Mouse (Mus musculus): Measurements from ENCODE around the gene Mpc1. TPM values are rescaled to one million over a fixed set of nuclear protein-coding genes. Genes with fewer than 3 reads are reported as not detected.
"Not testable (repeated sequence)": the region's sequence is repeated elsewhere in the genome, so short reads cannot be mapped to it uniquely, and the experiment has no call there.

Gene Mpc1
- total and polyA plus RNA-seq, 2 experiments from 2014 or later, result 306 to 494 TPM

GRCm38 (mm10) chr17:8254268-8254667 lies 28.4 kb upstream of the Mpc1 start:
- no peaks in the 10 kb centered on the region for H3K27me3 ChIP-seq (ENCODE audit: insufficient read depth, low read length)
- H3K4me3 ChIP-seq (ENCODE audit: low read depth, low read length), result no peak overlapping the region
- no peak for TF ChIP-seq CTCF (IDR thresholded peaks at IDR 0.05)
- H3K9ac ChIP-seq (replicated peaks; ENCODE audit: low read length, poor library complexity, severe bottlenecking), result no peak overlapping the region
- H3K4me1 ChIP-seq (ENCODE audit: insufficient read depth, low read length), result no peaks in the 10 kb centered on the region
- no peak overlapping the region for H3K27ac ChIP-seq (ENCODE audit: low read depth, low read length)
- H3K9me3 ChIP-seq (ENCODE audit: low read length), result no peaks in the 10 kb centered on the region
- H3K4me2 ChIP-seq (ENCODE audit: low read depth, low read length, poor library complexity, severe bottlenecking), result no peak overlapping the region
- no peaks in the 10 kb centered on the region for H3K36me3 ChIP-seq (ENCODE audit: insufficient read depth, low read length)
- DNase-seq (ENCODE audit: low spot score) (no peak), ATAC-seq (ENCODE audit: low FRiP score) (no peak)

- TF ChIP-seq CTCF (IDR thresholded peaks at IDR 0.05), result no peak
- H3K9ac ChIP-seq (replicated peaks; ENCODE audit: low read length, poor library complexity, severe bottlenecking), result no peak overlapping the region
- no peak overlapping the region for H3K4me3 ChIP-seq (ENCODE audit: low read depth, low read length)
- DNase-seq (ENCODE audit: low spot score), result no peak
- no peaks in the 10 kb centered on the region for H3K27me3 ChIP-seq (ENCODE audit: insufficient read depth, low read length)
- no peak overlapping the region for H3K4me2 ChIP-seq (ENCODE audit: low read depth, low read length, poor library complexity, severe bottlenecking)
- H3K9me3 ChIP-seq (ENCODE audit: low read length), result no peaks in the 10 kb centered on the region
- no peaks in the 10 kb centered on the region for H3K36me3 ChIP-seq (ENCODE audit: insufficient read depth, low read length)
- H3K27ac ChIP-seq (ENCODE audit: low read depth, low read length), result no peak overlapping the region
- ATAC-seq (ENCODE audit: low FRiP score), result no peak
- 68% methylated on average over 3 of the region's 3 CpGs for WGBS
- no peaks in the 10 kb centered on the region for H3K4me1 ChIP-seq (ENCODE audit: insufficient read depth, low read length)
These were observed 27.8 kb upstream of the Mpc1 start for GRCm38 (mm10) chr17:8254914-8255313.

- no peak for ATAC-seq (ENCODE audit: low FRiP score)
- 83% methylated on average over 6 of the region's 6 CpGs for WGBS
These were observed 27.1 kb upstream of the Mpc1 start for GRCm38 (mm10) chr17:8255583-8255982.

GRCm38 (mm10) chr17:8256982-8257381 lies 25.7 kb upstream of the Mpc1 start:
- no peak overlapping the region for H3K4me2 ChIP-seq (ENCODE audit: low read depth, low read length, poor library complexity, severe bottlenecking)
- no peaks in the 10 kb centered on the region for H3K9me3 ChIP-seq (ENCODE audit: low read length)
- 75% methylated on average over 8 of the region's 8 CpGs for WGBS
- no peak overlapping the region for H3K27ac ChIP-seq (ENCODE audit: low read depth, low read length)
- H3K27me3 ChIP-seq (ENCODE audit: insufficient read depth, low read length), result no peaks in the 10 kb centered on the region
- no peaks in the 10 kb centered on the region for H3K36me3 ChIP-seq (ENCODE audit: insufficient read depth, low read length)
- no peak overlapping the region for H3K4me3 ChIP-seq (ENCODE audit: low read depth, low read length)
- peak; percentile 29 for TF ChIP-seq CTCF (IDR thresholded peaks at IDR 0.05)
- no peak overlapping the region for H3K9ac ChIP-seq (replicated peaks; ENCODE audit: low read length, poor library complexity, severe bottlenecking)
- no peak for DNase-seq (ENCODE audit: low spot score)
- H3K4me1 ChIP-seq (ENCODE audit: insufficient read depth, low read length), result no peaks in the 10 kb centered on the region
- ATAC-seq (ENCODE audit: low FRiP score), result no peak

More at GRCm38 (mm10) chr17:8255583-8255982, 27.1 kb upstream of the Mpc1 start:
- no peak for DNase-seq (ENCODE audit: low spot score)
- no peaks in the 10 kb centered on the region for H3K9me3 ChIP-seq (ENCODE audit: low read length)
- H3K27me3 ChIP-seq (ENCODE audit: insufficient read depth, low read length), result no peaks in the 10 kb centered on the region
- H3K4me2 ChIP-seq (ENCODE audit: low read depth, low read length, poor library complexity, severe bottlenecking), result no peak overlapping the region
- H3K4me1 ChIP-seq (ENCODE audit: insufficient read depth, low read length), result no peaks in the 10 kb centered on the region
- no peak for TF ChIP-seq CTCF (IDR thresholded peaks at IDR 0.05)
- no peak overlapping the region for H3K9ac ChIP-seq (replicated peaks; ENCODE audit: low read length, poor library complexity, severe bottlenecking)
- H3K36me3 ChIP-seq (ENCODE audit: insufficient read depth, low read length), result no peaks in the 10 kb centered on the region
- H3K4me3 ChIP-seq (ENCODE audit: low read depth, low read length), result no peak overlapping the region
- H3K27ac ChIP-seq (ENCODE audit: low read depth, low read length), result no peak overlapping the region

- not testable (repeated sequence) for H3K4me3 ChIP-seq (ENCODE audit: low read depth, low read length); ATAC-seq (ENCODE audit: low FRiP score); H3K9ac ChIP-seq (replicated peaks; ENCODE audit: low read length, poor library complexity, severe bottlenecking); H3K4me1 ChIP-seq (ENCODE audit: insufficient read depth, low read length); H3K27me3 ChIP-seq (ENCODE audit: insufficient read depth, low read length); H3K9me3 ChIP-seq (ENCODE audit: low read length); H3K27ac ChIP-seq (ENCODE audit: low read depth, low read length); H3K36me3 ChIP-seq (ENCODE audit: insufficient read depth, low read length); H3K4me2 ChIP-seq (ENCODE audit: low read depth, low read length, poor library complexity, severe bottlenecking)
- peak; percentile 83 for DNase-seq (ENCODE audit: low spot score)
- peak; percentile 86 for TF ChIP-seq CTCF (IDR thresholded peaks at IDR 0.05)
- WGBS, result 17% methylated on average over 7 of the region's 7 CpGs
These were observed 18.1 kb upstream of the Mpc1 start for GRCm38 (mm10) chr17:8264638-8265037.

GRCm38 (mm10) chr17:8272054-8272749 lies 10.5 kb upstream of the Mpc1 start:
- WGBS, result 48% methylated on average over 6 of the region's 6 CpGs
- DNase-seq (ENCODE audit: low spot score), result no peak
- ATAC-seq (ENCODE audit: low FRiP score), result no peak

More at GRCm38 (mm10) chr17:8272054-8272749, 10.5 kb upstream of the Mpc1 start:
- no peaks in the 10 kb centered on the region for H3K36me3 ChIP-seq (ENCODE audit: insufficient read depth, low read length)
- H3K9ac ChIP-seq (replicated peaks; ENCODE audit: low read length, poor library complexity, severe bottlenecking), result no peak overlapping the region
- no peak for TF ChIP-seq CTCF (IDR thresholded peaks at IDR 0.05)
- H3K4me1 ChIP-seq (ENCODE audit: insufficient read depth, low read length), result no peaks in the 10 kb centered on the region
- no peak overlapping the region for H3K4me3 ChIP-seq (ENCODE audit: low read depth, low read length)
- no peaks in the 10 kb centered on the region for H3K9me3 ChIP-seq (ENCODE audit: low read length)
- H3K27ac ChIP-seq (ENCODE audit: low read depth, low read length), result no peak overlapping the region
- H3K27me3 ChIP-seq (ENCODE audit: insufficient read depth, low read length), result 0 out of 2 replicates have a peak, but pooled peaks cover 3% of the 10 kb centered on the region
- no peak overlapping the region for H3K4me2 ChIP-seq (ENCODE audit: low read depth, low read length, poor library complexity, severe bottlenecking)
